Comparison of ENCODE assay signal across 11 mouse cellular contexts in the genomic region with DNA sequence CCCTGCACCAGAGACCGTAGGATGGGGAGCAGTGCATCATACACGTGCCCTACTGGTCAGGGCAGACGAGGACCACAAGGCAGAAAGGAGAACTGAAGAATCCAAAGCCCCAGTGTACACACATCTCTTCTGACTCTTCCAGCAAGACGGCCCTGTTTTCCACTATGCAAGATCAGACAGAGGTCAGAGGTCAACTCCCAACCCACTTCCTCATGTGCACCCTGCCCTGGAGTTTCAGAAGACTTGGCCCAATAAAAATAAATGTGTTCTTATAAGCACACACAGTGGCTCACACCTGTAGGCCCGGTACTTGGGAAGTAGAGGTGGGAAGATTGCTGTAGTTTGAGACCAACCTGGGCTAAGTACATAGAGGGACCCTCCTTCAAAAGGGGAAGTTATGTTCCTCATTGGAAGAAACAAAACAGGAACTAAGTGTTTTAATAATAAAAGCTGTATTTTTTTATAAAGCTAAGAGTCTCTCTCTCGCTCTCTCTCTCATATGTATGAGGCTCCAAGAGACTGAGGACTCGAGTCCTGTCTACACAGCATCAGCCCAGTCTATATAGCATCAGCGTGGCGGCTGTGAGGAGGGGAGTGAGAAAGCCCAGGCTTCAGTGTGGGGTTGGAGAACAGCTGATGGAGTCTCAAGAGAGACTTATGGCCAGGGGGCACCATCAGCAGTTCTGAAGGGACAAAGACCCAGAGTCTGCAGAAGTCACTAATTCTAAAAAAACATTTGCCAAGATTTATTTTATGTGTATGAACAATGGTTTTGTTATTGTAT. TPM values are rescaled to one million over a fixed set of nuclear protein-coding genes. Genes with fewer than 3 reads are reported as not detected.
A peak's percentile ranks its signal among the peaks of the same experiment; 100 is the strongest.
DNase-seq lines count a peak whose midpoint lies in the region; ATAC-seq and TF ChIP-seq lines count a peak whose summit lies in the region.
"Had no signal": no experiment of that assay in that cellular context is flagged by ENCODE, and none has a peak within 500 bp of the region (broad histone marks: within the 10 kb centered on the region; RNA-seq: fewer than 3 reads in every experiment).

No protein-coding gene starts in this region.

- no peak for ATAC-seq in liver, embryonic 12.5 days
- no peak for ATAC-seq in liver, embryonic 11.5 days (replicated peaks; ENCODE audit: low FRiP score)
- ATAC-seq in embryonic facial prominence, embryonic 14.5 days (ENCODE audit: low read depth) = no peak

- H3K27me3 ChIP-seq in liver, embryonic 12.5 days (replicated peaks) = peaks cover 8% of the 10 kb centered on the region
- H3K27me3 ChIP-seq in liver, embryonic 11.5 days (replicated peaks; ENCODE audit: control insufficient read depth, insufficient read depth, low read length) = peaks cover 1% of the 10 kb centered on the region
- peaks cover 1% of the 10 kb centered on the region for H3K27me3 ChIP-seq in embryonic facial prominence, embryonic 14.5 days (replicated peaks; ENCODE audit: control insufficient read depth, insufficient read depth, low read length)
- no peaks in the 10 kb centered on the region for H3K27me3 ChIP-seq in small intestine, adult 2 months (ENCODE audit: control insufficient read depth, insufficient read depth, low read length)

- 73% methylated on average over 9 of the region's 9 CpGs for whole genome bisulfite sequencing in liver, embryonic 12.5 days (ENCODE audit: insufficient replicate concordance)
- 80% methylated on average over 9 of the region's 9 CpGs for WGBS in liver, embryonic 11.5 days
- 86% methylated on average over 9 of the region's 9 CpGs for WGBS in embryonic facial prominence, embryonic 14.5 days
- 65% methylated on average over 9 of the region's 9 CpGs for WGBS in small intestine, adult 2 months

- peak overlapping the region; percentile 77 for H3K4me2 ChIP-seq in liver, embryonic 12.5 days
- H3K4me2 ChIP-seq in liver, embryonic 11.5 days = no peak overlapping the region
- peak overlapping the region; percentile 63; the same call in 1 of the 2 replicates for H3K4me2 ChIP-seq in embryonic facial prominence, embryonic 14.5 days (ENCODE audit: low read depth, low read length)

- peaks cover 21% of the 10 kb centered on the region for H3K4me1 ChIP-seq in liver, embryonic 12.5 days
- H3K4me1 ChIP-seq in liver, embryonic 11.5 days (replicated peaks; ENCODE audit: control insufficient read depth, insufficient read depth, low read length) = peaks cover 12% of the 10 kb centered on the region; the same call in 1 of the 2 replicates
- peaks cover 12% of the 10 kb centered on the region; the same call in 1 of the 2 replicates for H3K4me1 ChIP-seq in embryonic facial prominence, embryonic 14.5 days (ENCODE audit: control insufficient read depth, insufficient read depth, low read length)
- peaks cover 4% of the 10 kb centered on the region for H3K4me1 ChIP-seq in small intestine, adult 2 months (ENCODE audit: control insufficient read depth, insufficient read depth, insufficient read length, low read length)

- H3K9ac ChIP-seq in liver, embryonic 12.5 days = no peak overlapping the region
- no peak overlapping the region for H3K9ac ChIP-seq in liver, embryonic 11.5 days (ENCODE audit: low read depth, low read length)
- no peak overlapping the region for H3K9ac ChIP-seq in embryonic facial prominence, embryonic 14.5 days (ENCODE audit: low read depth, low read length)
- H3K9ac ChIP-seq: limb, embryonic 15.5 days had no signal

- no peak overlapping the region for H3K4me3 ChIP-seq in liver, embryonic 12.5 days
- no peak overlapping the region for H3K4me3 ChIP-seq in liver, embryonic 11.5 days (ENCODE audit: low read depth, low read length)
- no peak overlapping the region for H3K4me3 ChIP-seq in embryonic facial prominence, embryonic 14.5 days (ENCODE audit: low read depth, low read length)
- no peak overlapping the region for H3K4me3 ChIP-seq in small intestine, adult 2 months (ENCODE audit: low read depth, low read length)

- H3K36me3 ChIP-seq in liver, embryonic 12.5 days = peaks cover 13% of the 10 kb centered on the region
- 0 out of 2 replicates have a peak, but pooled peaks cover 2% of the 10 kb centered on the region for H3K36me3 ChIP-seq in liver, embryonic 11.5 days (ENCODE audit: control insufficient read depth, insufficient read depth, low read length)
- H3K36me3 ChIP-seq in embryonic facial prominence, embryonic 14.5 days (ENCODE audit: control insufficient read depth, insufficient read depth, low read length) = 0 out of 2 replicates have a peak, but pooled peaks cover 9% of the 10 kb centered on the region
- H3K36me3 ChIP-seq in small intestine, adult 2 months (ENCODE audit: control insufficient read depth, insufficient read depth, low read length) = peaks cover 14% of the 10 kb centered on the region; the same call in 1 of the 2 replicates

- TF ChIP-seq POLR2A in small intestine, adult 2 months (IDR thresholded peaks at IDR 0.05; ENCODE audit: low read depth, low read length) = no peak

- TF ChIP-seq CTCF in small intestine, adult 2 months (IDR thresholded peaks at IDR 0.05; ENCODE audit: extremely low read depth, insufficient read length, insufficient replicate concordance, low read depth, low read length) = no peak

- H3K9me3 ChIP-seq in liver, embryonic 12.5 days (replicated peaks) = no peaks in the 10 kb centered on the region
- H3K9me3 ChIP-seq in liver, embryonic 11.5 days (ENCODE audit: control insufficient read depth, low read length) = no peaks in the 10 kb centered on the region
- no peaks in the 10 kb centered on the region for H3K9me3 ChIP-seq in embryonic facial prominence, embryonic 14.5 days (ENCODE audit: control insufficient read depth, low read length)
- H3K9me3 ChIP-seq: limb, embryonic 15.5 days had no signal

- no peak overlapping the region for H3K27ac ChIP-seq in liver, embryonic 12.5 days
- no peak overlapping the region for H3K27ac ChIP-seq in liver, embryonic 11.5 days (ENCODE audit: low read depth, low read length)
- H3K27ac ChIP-seq in embryonic facial prominence, embryonic 14.5 days (replicated peaks; ENCODE audit: low read depth, low read length) = no peak overlapping the region
- peak overlapping the region; percentile 38 for H3K27ac ChIP-seq in small intestine, adult 2 months (ENCODE audit: insufficient read depth, low read depth, low read length)

- DNase-seq in liver, embryonic 11.5 days (ENCODE audit: low spot score) = no peak
- no peak for DNase-seq in embryonic facial prominence, embryonic 14.5 days (ENCODE audit: low spot score)
- DNase-seq in lung, postnatal 10 days = peak; percentile 35
- no peak for DNase-seq in layer of hippocampus, postnatal 25 days (ENCODE audit: extremely low spot score in 1 of 2, low spot score in 1 of 2)
- DNase-seq in urinary bladder, postnatal 36 days (ENCODE audit: low spot score in 2 of 2) = no peak
- DNase-seq in layer of hippocampus, postnatal 14 days (ENCODE audit: low spot score in 2 of 2) = no peak
- DNase-seq: right cerebral cortex, adult 18-20 months had no signal

RNA-seq across cellular contexts. Expression of a gene that starts 1.7 kb away (rescaled TPM):
- 19.7 and 21.7 TPM in 2 replicates for polyA plus RNA-seq in liver, embryonic 12.5 days (2016; fragmentation: Nextera tagmentation; extraction: Ambion mirVana)
- polyA plus RNA-seq in liver, embryonic 11.5 days (2014; fragmentation: Nextera tagmentation; extraction: Ambion mirVana) = 33.8 and 36.2 TPM in 2 replicates
- 37.0 and 40.6 TPM in 2 replicates for polyA plus RNA-seq in embryonic facial prominence, embryonic 14.5 days (2014; fragmentation: Nextera tagmentation; extraction: Ambion mirVana)
- 16.4 and 24.1 TPM in 2 replicates for polyA plus RNA-seq in small intestine, adult 2 months (2012; rRNA removed)
- total RNA-seq in layer of hippocampus, postnatal 25 days (2021) = 10 to 100 TPM; 15.5 to 17.4 TPM
- total RNA-seq in layer of hippocampus, postnatal 14 days (2021) = 10 to 100 TPM; 12.9 to 17.9 TPM

RNA-seq across cellular contexts. Expression of a gene that starts 5.8 kb away (rescaled TPM):
- polyA plus RNA-seq in liver, embryonic 12.5 days (2016; fragmentation: Nextera tagmentation; extraction: Ambion mirVana) = 0.12 and 0.23 TPM in 2 replicates
- polyA plus RNA-seq in liver, embryonic 11.5 days (2014; fragmentation: Nextera tagmentation; extraction: Ambion mirVana) = 0.19 and 0.58 TPM in 2 replicates
- 0.31 and 0.85 TPM in 2 replicates for polyA plus RNA-seq in embryonic facial prominence, embryonic 14.5 days (2014; fragmentation: Nextera tagmentation; extraction: Ambion mirVana)
- 2.5 and 7.1 TPM in 2 replicates for polyA plus RNA-seq in small intestine, adult 2 months (2012; rRNA removed)
- total RNA-seq in layer of hippocampus, postnatal 25 days (2021) = under 1 TPM; 0.37 to 0.42 TPM
- total RNA-seq in layer of hippocampus, postnatal 14 days (2021) = 1 to 10 TPM in 1 of 2 experiments, under 1 TPM in 1; 0.62 to 1.2 TPM
- polyA plus RNA-seq: erythroblast, embryonic 14.5 days had no signal

RNA-seq across cellular contexts. Expression of a gene that starts 6.3 kb away (rescaled TPM):
- polyA plus RNA-seq in liver, embryonic 12.5 days (2016; fragmentation: Nextera tagmentation; extraction: Ambion mirVana) = 0.87 and 1.1 TPM in 2 replicates
- polyA plus RNA-seq in liver, embryonic 11.5 days (2014; fragmentation: Nextera tagmentation; extraction: Ambion mirVana) = 0.91 and 1.6 TPM in 2 replicates
- 5.7 and 6.0 TPM in 2 replicates for polyA plus RNA-seq in embryonic facial prominence, embryonic 14.5 days (2014; fragmentation: Nextera tagmentation; extraction: Ambion mirVana)
- 28.1 and 48.0 TPM in 2 replicates for polyA plus RNA-seq in small intestine, adult 2 months (2012; rRNA removed)
- total RNA-seq in layer of hippocampus, postnatal 25 days (2021) = 1 to 10 TPM in 1 of 2 experiments, under 1 TPM in 1; 0.62 to 1.1 TPM
- under 1 TPM; 0.62 to 0.78 TPM for total RNA-seq in layer of hippocampus, postnatal 14 days (2021)
- polyA plus RNA-seq: erythroblast, embryonic 14.5 days had no signal

RNA-seq across cellular contexts. Expression of a gene that starts 21.0 kb away (rescaled TPM):
- polyA plus RNA-seq in liver, embryonic 12.5 days (2016; fragmentation: Nextera tagmentation; extraction: Ambion mirVana) = 17.9 and 22.5 TPM in 2 replicates
- 31.5 and 35.9 TPM in 2 replicates for polyA plus RNA-seq in liver, embryonic 11.5 days (2014; fragmentation: Nextera tagmentation; extraction: Ambion mirVana)
- 19.0 and 24.1 TPM in 2 replicates for polyA plus RNA-seq in embryonic facial prominence, embryonic 14.5 days (2014; fragmentation: Nextera tagmentation; extraction: Ambion mirVana)
- 15.3 and 23.2 TPM in 2 replicates for polyA plus RNA-seq in small intestine, adult 2 months (2012; rRNA removed)
- total RNA-seq in layer of hippocampus, postnatal 25 days (2021) = 100 to 1,000 TPM in 1 of 2 experiments, 10 to 100 TPM in 1; 90.7 to 104 TPM
- 10 to 100 TPM; 94.0 to 95.9 TPM for total RNA-seq in layer of hippocampus, postnatal 14 days (2021)

RNA-seq across cellular contexts. Expression of a gene that starts 43.6 kb away (rescaled TPM):
- 28.6 and 29.7 TPM in 2 replicates for polyA plus RNA-seq in liver, embryonic 12.5 days (2016; fragmentation: Nextera tagmentation; extraction: Ambion mirVana)
- 48.5 and 51.2 TPM in 2 replicates for polyA plus RNA-seq in liver, embryonic 11.5 days (2014; fragmentation: Nextera tagmentation; extraction: Ambion mirVana)
- polyA plus RNA-seq in embryonic facial prominence, embryonic 14.5 days (2014; fragmentation: Nextera tagmentation; extraction: Ambion mirVana) = 29.8 and 36.2 TPM in 2 replicates
- 7.5 and 12.2 TPM in 2 replicates for polyA plus RNA-seq in small intestine, adult 2 months (2012; rRNA removed)
- total RNA-seq in layer of hippocampus, postnatal 25 days (2021) = 10 to 100 TPM; 32.8 to 34.3 TPM
- total RNA-seq in layer of hippocampus, postnatal 14 days (2021) = 10 to 100 TPM; 38.5 to 39.6 TPM
